Mouse (Mus musculus): ENCODE data around the gene Uspl1. TPM values are rescaled to one million over a fixed set of nuclear protein-coding genes. Genes with fewer than 3 reads are reported as not detected.

Uspl1 gene
- total RNA-seq, 2 experiments from 2014 or later, result 38.9 to 39.9 TPM

- DNase-seq (ENCODE audit: low spot score in 2 of 2), result no peak
These were observed 68.2 kb downstream of the Uspl1 start for GRCm38 (mm10) chr5:149252303-149252702.

DNA sequence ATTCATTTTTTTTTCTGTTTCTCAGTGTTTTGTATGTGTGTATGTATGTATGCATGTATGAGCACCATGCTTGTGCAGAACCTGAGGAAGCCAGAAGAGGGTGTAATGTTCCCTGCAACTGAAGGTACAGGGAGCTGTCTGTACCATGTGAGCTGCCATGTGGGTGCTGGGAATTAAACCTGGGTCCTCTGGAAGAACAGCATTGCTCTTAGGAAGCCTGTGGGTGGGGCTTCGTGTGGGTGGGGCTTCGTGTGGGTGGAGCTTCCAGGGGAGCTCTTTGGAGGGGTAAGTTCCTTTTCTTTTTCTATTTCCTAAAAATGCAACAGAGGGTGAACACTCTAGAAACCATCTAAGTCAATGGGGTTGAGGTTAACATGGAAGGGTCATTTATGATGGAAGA, 69.3 kb downstream of the Uspl1 start:
- no peak for DNase-seq (ENCODE audit: low spot score in 2 of 2)

GRCm38 (mm10) chr5:149255522-149255921, 71.4 kb downstream of the Uspl1 start:
- no peak for DNase-seq (ENCODE audit: low spot score in 2 of 2)

DNA sequence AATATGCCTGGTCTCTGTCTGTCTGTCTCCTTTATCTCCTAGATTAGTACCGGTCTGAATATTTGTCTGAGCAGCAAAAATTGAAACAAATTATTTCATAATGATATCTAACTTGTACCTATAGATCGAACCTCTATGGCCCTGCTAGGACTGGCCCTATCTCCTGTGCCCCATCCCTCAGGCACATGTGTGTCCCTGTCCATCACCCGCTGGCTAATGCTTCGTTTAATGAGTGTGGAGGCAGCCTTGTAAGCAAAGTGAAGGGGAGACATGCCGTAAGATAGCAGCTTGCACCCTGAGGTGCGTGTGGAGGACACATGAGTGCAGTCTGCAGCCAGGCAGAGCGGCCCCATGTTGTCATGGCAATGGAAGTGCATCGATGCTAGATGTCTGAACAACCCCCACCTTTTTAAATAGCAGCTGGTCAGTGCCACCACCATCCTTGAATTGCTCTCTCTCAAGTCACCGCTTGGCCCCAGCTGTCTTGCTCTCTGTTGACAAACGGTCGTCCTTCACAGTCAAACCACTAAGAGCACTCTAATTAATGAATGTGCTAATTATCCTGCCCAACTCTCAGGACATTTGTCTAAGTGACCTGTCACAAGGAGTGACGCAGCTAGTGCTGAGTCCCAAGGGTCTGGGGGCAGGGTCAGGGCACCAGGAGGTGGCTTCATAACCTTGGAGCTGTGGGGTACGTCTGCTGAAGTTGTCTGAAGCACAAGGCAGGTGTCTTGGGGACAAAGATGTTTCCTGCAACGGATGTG, 73.5 kb downstream of the Uspl1 start:
- DNase-seq (ENCODE audit: low spot score in 2 of 2), result no peak

DNA sequence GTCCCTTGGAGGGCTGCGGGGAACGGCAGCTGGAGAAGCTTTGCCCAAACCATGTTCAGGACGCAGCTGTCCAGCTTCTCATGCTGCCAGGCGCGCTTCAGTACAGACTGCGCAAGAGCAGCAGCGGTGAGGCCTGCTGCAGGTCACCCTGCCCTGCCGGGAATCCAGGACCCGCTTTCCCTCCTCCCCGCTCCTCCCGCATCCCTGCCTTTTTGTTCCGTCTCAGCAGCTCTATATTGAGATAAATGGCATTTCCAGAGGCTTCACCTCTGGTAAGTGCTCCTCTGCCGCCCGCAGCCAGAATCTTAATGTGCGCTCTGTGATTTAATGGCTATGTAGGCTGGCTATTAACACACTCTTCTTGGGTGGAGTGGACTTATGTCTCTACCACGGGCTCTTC, 74.9 kb downstream of the Uspl1 start:
- no peak for DNase-seq (ENCODE audit: low spot score in 2 of 2)

GRCm38 (mm10) chr5:149261449-149261848, 77.3 kb downstream of the Uspl1 start:
- no peak for DNase-seq (ENCODE audit: low spot score in 2 of 2)

DNA sequence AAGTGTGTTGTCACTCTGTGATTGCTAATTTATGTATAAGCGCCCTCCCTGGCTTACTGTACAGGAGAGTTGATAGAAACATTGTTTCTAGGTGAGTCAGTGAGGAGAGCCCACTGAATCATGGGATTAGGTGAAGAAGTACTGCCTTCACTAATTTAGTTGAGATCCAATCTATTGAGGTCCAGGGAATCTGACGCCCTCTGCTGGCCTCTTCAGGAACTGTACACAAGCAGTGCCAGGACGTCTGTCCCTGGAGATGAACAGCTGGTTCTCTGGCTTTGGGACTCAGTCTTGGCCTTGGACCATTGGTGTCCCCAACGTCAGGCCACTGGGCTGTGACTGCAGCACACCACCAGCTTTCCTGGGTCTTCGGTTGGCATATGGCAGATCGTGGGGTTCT, 77.7 kb downstream of the Uspl1 start:
- no peak for DNase-seq (ENCODE audit: low spot score in 2 of 2)

- DNase-seq (ENCODE audit: low spot score in 2 of 2), result no peak
These were observed 80.3 kb downstream of the Uspl1 start, which contains the start of gene Alox5ap for GRCm38 (mm10) chr5:149264405-149264804. TSS of gene Alox5ap (plus strand) at chr5:149264767.

DNA sequence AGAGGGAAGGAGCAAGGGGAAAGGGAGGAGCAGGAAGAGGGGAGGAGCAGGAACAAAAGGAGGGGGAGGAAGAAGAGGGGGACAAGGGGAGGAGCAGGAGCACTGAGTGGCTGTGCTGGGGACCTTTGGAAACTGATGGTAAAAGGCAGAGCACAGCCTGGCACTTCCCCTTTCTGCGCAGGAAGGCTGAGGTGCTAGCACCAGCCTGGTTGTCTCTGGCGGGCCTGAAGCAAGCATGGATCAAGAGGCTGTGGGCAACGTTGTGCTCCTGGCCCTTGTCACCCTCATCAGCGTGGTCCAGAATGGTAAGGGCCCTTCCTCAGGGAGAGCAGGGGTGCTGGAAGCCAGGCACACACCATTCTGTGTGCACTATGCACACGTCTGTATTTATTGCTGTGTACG, 80.7 kb downstream of the Uspl1 start:
- DNase-seq (ENCODE audit: low spot score in 2 of 2), result no peak

Small RNA genes lying within 50 kb of the gene (microRNA-seq; reads per million reads assigned to microRNA genes)
- gene Gm24105, result not detected

Other genes starting within 250 kb of the Uspl1 start
- 1 to 10 TPM; 4.3 to 6.5 TPM for gene Gm42791, start 189.2 kb upstream of the Uspl1 start, total RNA-seq (2021)
- 100 to 1,000 TPM; 314 to 324 TPM for gene Hmgb1, start 139 bp downstream of the Uspl1 start, total RNA-seq (2021)
- 10 to 100 TPM in 1 of 2 experiments, 1 to 10 TPM in 1; 9.6 to 12.8 TPM for gene Alox5ap, start 80.4 kb downstream of the Uspl1 start, total RNA-seq (2021)
- 1 to 10 TPM; 4.5 to 5.3 TPM for gene Medag, start 227.4 kb downstream of the Uspl1 start, total RNA-seq (2021)